Mouse (Mus musculus) forebrain, embryonic 15.5 days (tissue): ENCODE results near the gene Hmx1. TPM values are rescaled to one million over a fixed set of nuclear protein-coding genes. Genes with fewer than 3 reads are reported as not detected.

Experiments
- ATAC-seq: fragments of 200-750 bp; cut with Nextera tagmentation; replicated peaks from 2 replicates; pipeline ENCODE4 v1.8.0; 2017; ENCODE audit warnings: mild to moderate bottlenecking, moderate TSS enrichment, moderate library complexity
- H3K27ac ChIP-seq: fragments of 300-500 bp; sonication (generic); replicated peaks from 2 replicates; pipeline ENCODE4 v1.5.1; 2015; ENCODE audit warnings: mild to moderate bottlenecking, inconsistent platforms
- H3K27me3 ChIP-seq: fragments of 300-500 bp; sonication (generic); 2 replicates; pipeline ENCODE4 v1.6.1; 2015; ENCODE audit warnings: inconsistent platforms
- H3K36me3 ChIP-seq: fragments of 300-500 bp; sonication (generic); 2 replicates; pipeline ENCODE4 v1.6.1; 2015; ENCODE audit warnings: mild to moderate bottlenecking, inconsistent platforms
- H3K4me1 ChIP-seq: fragments of 300-500 bp; sonication (generic); 2 replicates; pipeline ENCODE4 v1.6.1; 2015; ENCODE audit warnings: inconsistent platforms
- H3K4me2 ChIP-seq: fragments of 300-500 bp; sonication (generic); replicated peaks from 2 replicates; pipeline ENCODE4 v1.6.1; 2015; ENCODE audit warnings: mild to moderate bottlenecking, inconsistent platforms
- H3K4me3 ChIP-seq: fragments of 300-500 bp; sonication (generic); 2 replicates; pipeline ENCODE4 v1.5.1; 2015; ENCODE audit warnings: mild to moderate bottlenecking, inconsistent platforms
- H3K9ac ChIP-seq: fragments of 300-500 bp; sonication (generic); replicated peaks from 2 replicates; pipeline ENCODE4 v1.6.1; 2015; ENCODE audit warnings: mild to moderate bottlenecking, inconsistent platforms
- H3K9me3 ChIP-seq: fragments of 300-500 bp; sonication (generic); 2 replicates; pipeline ENCODE4 v1.6.1; 2016; ENCODE audit warnings: inconsistent platforms
- WGBS: fragments of 180-500 bp; shearing (Covaris S2); methylation state at CpG from one replicate; pipeline ENCODE4 v1.1.7; 2015; ENCODE audit warnings: mixed read lengths; 5-methylcytosine and 5-hydroxymethylcytosine counted together
- polyA plus RNA-seq: library from polyadenylated mRNA; unstranded; fragments of >200 nt; fragmentation: Nextera tagmentation; extraction: Ambion mirVana; gene quantifications from 2 replicates; pipeline ENCODE4 v1.2.1, GENCODE M21; 2015

Hmx1 gene
- polyA plus RNA-seq, 1 experiment from 2014 or later: not detected

DNA sequence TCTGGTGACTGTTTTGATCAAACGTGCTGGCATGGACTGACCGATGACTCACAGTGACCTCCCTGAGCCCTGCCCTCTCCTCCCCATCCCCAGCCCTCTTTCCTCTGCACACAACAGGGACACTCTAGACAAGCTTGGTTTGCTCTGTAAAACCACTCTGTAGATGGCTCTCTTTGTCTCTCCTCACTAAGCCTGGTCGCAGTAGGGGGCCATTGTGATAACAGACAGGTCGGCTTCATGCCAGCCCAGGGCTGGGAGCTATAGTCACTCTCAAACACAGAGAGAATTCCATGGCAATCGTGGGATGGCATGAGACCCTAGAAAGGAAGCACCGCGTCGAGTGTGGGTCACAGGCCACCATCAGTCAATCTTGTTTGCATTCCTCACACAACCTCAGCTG, 51.6 kb downstream of the Hmx1 start:
- Histone ChIP-seq H3K9ac (no peak overlapping the region), H3K27me3 (no peaks in the 10 kb centered on the region), H3K9me3 (no peaks in the 10 kb centered on the region), H3K4me3 (no peak overlapping the region), H3K27ac (no peak overlapping the region), H3K4me2 (no peak overlapping the region), H3K36me3 (no peaks in the 10 kb centered on the region), H3K4me1 (0 out of 2 replicates have a peak, but pooled peaks cover 5% of the 10 kb centered on the region)
- WGBS: 51% methylated on average over 8 of the region's 8 CpGs
- ATAC-seq: no peak

GRCm38 (mm10) chr5:35441411-35441810, 52.5 kb downstream of the Hmx1 start:
- ATAC-seq: no peak
- Histone ChIP-seq H3K4me1 (0 out of 2 replicates have a peak, but pooled peaks cover 5% of the 10 kb centered on the region), H3K27me3 (no peaks in the 10 kb centered on the region), H3K9ac (no peak overlapping the region), H3K27ac (no peak overlapping the region), H3K36me3 (no peaks in the 10 kb centered on the region), H3K9me3 (no peaks in the 10 kb centered on the region), H3K4me3 (no peak overlapping the region), H3K4me2 (no peak overlapping the region)
- WGBS: 84% methylated on average over 9 of the region's 9 CpGs

GRCm38 (mm10) chr5:35444731-35445130, 55.8 kb downstream of the Hmx1 start:
- no peak for ATAC-seq
- Histone ChIP-seq H3K36me3 (no peaks in the 10 kb centered on the region), H3K4me3 (no peak overlapping the region), H3K9me3 (no peaks in the 10 kb centered on the region), H3K4me1 (peaks cover 23% of the 10 kb centered on the region), H3K27me3 (no peaks in the 10 kb centered on the region), H3K9ac (no peak overlapping the region), H3K4me2 (no peak overlapping the region), H3K27ac (no peak overlapping the region)
- 80% methylated on average over 12 of the region's 12 CpGs for WGBS

DNA sequence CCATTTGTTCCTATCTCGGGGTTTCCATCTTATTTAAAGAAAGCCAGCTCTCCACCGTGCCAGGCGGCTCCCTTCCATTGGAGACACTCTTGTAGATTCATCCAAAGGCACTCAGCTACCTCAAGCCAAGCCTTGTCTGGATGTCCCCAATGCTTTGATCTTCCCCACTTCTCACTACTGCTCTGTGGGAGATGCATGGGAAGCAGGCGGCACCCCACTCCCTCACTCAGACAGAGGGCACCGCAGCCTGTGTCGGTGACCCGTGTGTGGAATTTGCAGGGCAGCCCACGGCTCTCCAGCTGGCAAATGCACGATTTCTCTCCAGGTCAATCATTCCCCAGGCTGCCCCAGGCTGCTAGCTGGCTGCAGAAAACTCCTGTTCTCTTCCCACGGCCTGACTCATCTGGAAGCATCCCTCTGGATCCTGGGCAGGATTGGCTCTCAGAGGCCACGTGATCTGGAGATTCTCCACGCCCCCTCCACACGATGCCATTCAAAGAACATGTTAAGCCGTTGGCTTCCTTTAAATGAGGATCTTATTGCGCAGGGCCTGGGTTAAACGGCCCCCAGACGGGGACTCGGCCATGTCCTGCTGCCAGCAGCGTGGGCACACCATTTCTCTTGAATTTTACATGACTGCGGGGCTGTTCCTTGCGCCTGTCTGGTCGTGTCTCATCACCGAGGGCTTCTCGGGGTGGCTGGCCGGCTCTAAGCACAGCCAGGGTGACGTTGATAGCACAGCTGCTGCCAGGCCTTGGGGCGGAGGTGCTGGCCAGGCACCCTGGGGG, 58.9 kb downstream of the Hmx1 start:
- WGBS: 12% methylated on average over 27 of the region's 27 CpGs

More for the DNA sequence above, 58.9 kb downstream of the Hmx1 start:
- Histone ChIP-seq H3K27me3 (no peaks in the 10 kb centered on the region; the same call in 1 of the 2 replicates), H3K36me3 (no peaks in the 10 kb centered on the region), H3K9ac (peak overlapping the region; percentile 50), H3K4me2 (peak overlapping the region; percentile 67), H3K4me3 (peak overlapping the region; percentile 39), H3K27ac (peak overlapping the region; percentile 55), H3K9me3 (no peaks in the 10 kb centered on the region), H3K4me1 (peaks cover 26% of the 10 kb centered on the region)
- peak; percentile 92 for ATAC-seq

Other genes starting within 250 kb of the Hmx1 start
- gene Adra2c, start 110.8 kb upstream of the Hmx1 start, polyA plus RNA-seq: 0.89 and 1.1 TPM in 2 replicates
- gene Cpz, start 136.6 kb downstream of the Hmx1 start, polyA plus RNA-seq: 1.2 and 1.6 TPM in 2 replicates
- 8.3 and 8.7 TPM in 2 replicates for gene Trmt44, start 186.0 kb downstream of the Hmx1 start, polyA plus RNA-seq
- 14.0 and 15.5 TPM in 2 replicates for gene Acox3, start 193.9 kb downstream of the Hmx1 start, polyA plus RNA-seq